Mouse (Mus musculus): ENCODE measurements around the gene Pde10a. TPM values are rescaled to one million over a fixed set of nuclear protein-coding genes. Genes with fewer than 3 reads are reported as not detected.
A peak's percentile ranks its signal among the peaks of the same experiment; 100 is the strongest.

Pde10a gene
- polyA plus RNA-seq, 1 experiment = 0.99 TPM

- no peak overlapping the region for H3K27ac ChIP-seq (replicated peaks; ENCODE audit: low read depth, low read length)
- H3K4me1 ChIP-seq (ENCODE audit: control insufficient read depth, insufficient read depth, insufficient read length, low read length) = no peaks in the 10 kb centered on the region; the same call in 1 of the 2 replicates
- H3K4me3 ChIP-seq (ENCODE audit: insufficient read depth, low read depth, low read length) = no peak overlapping the region
Observed at GRCm38 (mm10) chr17:8506726-8507125, 18.4 kb upstream of the Pde10a start.

- H3K4me3 ChIP-seq (ENCODE audit: insufficient read depth, low read depth, low read length) = no peak overlapping the region
- H3K27ac ChIP-seq (replicated peaks; ENCODE audit: low read depth, low read length) = no peak overlapping the region
- H3K4me1 ChIP-seq (ENCODE audit: control insufficient read depth, insufficient read depth, insufficient read length, low read length) = no peaks in the 10 kb centered on the region; the same call in 1 of the 2 replicates
Observed at GRCm38 (mm10) chr17:8507654-8508053, 17.5 kb upstream of the Pde10a start.

GRCm38 (mm10) chr17:8508305-8509141 lies 16.6 kb upstream of the Pde10a start:
- no peak overlapping the region for H3K4me3 ChIP-seq (ENCODE audit: insufficient read depth, low read depth, low read length)
- no peak overlapping the region; the same call in 1 of the 2 replicates for H3K27ac ChIP-seq (replicated peaks; ENCODE audit: low read depth, low read length)
- H3K4me1 ChIP-seq (ENCODE audit: control insufficient read depth, insufficient read depth, insufficient read length, low read length) = no peaks in the 10 kb centered on the region; the same call in 1 of the 2 replicates

GRCm38 (mm10) chr17:8516006-8516405 lies 9.2 kb upstream of the Pde10a start:
- Histone ChIP-seq H3K4me3 (ENCODE audit: insufficient read depth, low read depth, low read length) (no peak overlapping the region), H3K4me1 (ENCODE audit: control insufficient read depth, insufficient read depth, insufficient read length, low read length) (no peaks in the 10 kb centered on the region), H3K27ac (replicated peaks; ENCODE audit: low read depth, low read length) (no peak overlapping the region)

- peak overlapping the region; percentile 51; the same call in 1 of the 2 replicates for H3K4me3 ChIP-seq (ENCODE audit: insufficient read depth, low read depth, low read length)
Observed at GRCm38 (mm10) chr17:8523986-8524385, 1.2 kb upstream of the Pde10a start.

GRCm38 (mm10) chr17:8524387-8525165 lies 596 bp upstream of the Pde10a start:
- Histone ChIP-seq H3K4me1 (ENCODE audit: control insufficient read depth, insufficient read depth, insufficient read length, low read length) (peaks cover 2% of the 10 kb centered on the region; the same call in 1 of the 2 replicates), H3K4me3 (ENCODE audit: insufficient read depth, low read depth, low read length) (peak overlapping the region; percentile 51), H3K27ac (replicated peaks; ENCODE audit: low read depth, low read length) (no peak overlapping the region)

More at GRCm38 (mm10) chr17:8523986-8524385, 1.2 kb upstream of the Pde10a start:
- H3K27ac ChIP-seq (replicated peaks; ENCODE audit: low read depth, low read length) = no peak overlapping the region
- peaks cover 2% of the 10 kb centered on the region; the same call in 1 of the 2 replicates for H3K4me1 ChIP-seq (ENCODE audit: control insufficient read depth, insufficient read depth, insufficient read length, low read length)

GRCm38 (mm10) chr17:8525971-8526740 lies 984 bp downstream of the Pde10a start:
- H3K27ac ChIP-seq (replicated peaks; ENCODE audit: low read depth, low read length) = no peak overlapping the region
- H3K4me1 ChIP-seq (ENCODE audit: control insufficient read depth, insufficient read depth, insufficient read length, low read length) = peaks cover 2% of the 10 kb centered on the region; the same call in 1 of the 2 replicates
- peak overlapping the region; percentile 49 for H3K4me3 ChIP-seq (ENCODE audit: insufficient read depth, low read depth, low read length)

GRCm38 (mm10) chr17:8526815-8527261 lies 1.7 kb downstream of the Pde10a start:
- Histone ChIP-seq H3K27ac (replicated peaks; ENCODE audit: low read depth, low read length) (no peak overlapping the region), H3K4me1 (ENCODE audit: control insufficient read depth, insufficient read depth, insufficient read length, low read length) (peaks cover 2% of the 10 kb centered on the region; the same call in 1 of the 2 replicates), H3K4me3 (ENCODE audit: insufficient read depth, low read depth, low read length) (no peak overlapping the region)

GRCm38 (mm10) chr17:8528641-8529040 lies 3.5 kb downstream of the Pde10a start:
- Histone ChIP-seq H3K4me3 (ENCODE audit: insufficient read depth, low read depth, low read length) (no peak overlapping the region), H3K4me1 (ENCODE audit: control insufficient read depth, insufficient read depth, insufficient read length, low read length) (peaks cover 2% of the 10 kb centered on the region; the same call in 1 of the 2 replicates)

GRCm38 (mm10) chr17:8532609-8533008 lies 7.4 kb downstream of the Pde10a start:
- Histone ChIP-seq H3K4me3 (ENCODE audit: insufficient read depth, low read depth, low read length) (no peak overlapping the region), H3K4me1 (ENCODE audit: control insufficient read depth, insufficient read depth, insufficient read length, low read length) (no peaks in the 10 kb centered on the region), H3K27ac (replicated peaks; ENCODE audit: low read depth, low read length) (no peak overlapping the region)

More at GRCm38 (mm10) chr17:8528641-8529040, 3.5 kb downstream of the Pde10a start:
- no peak overlapping the region for H3K27ac ChIP-seq (replicated peaks; ENCODE audit: low read depth, low read length)

GRCm38 (mm10) chr17:8533828-8534227 lies 8.7 kb downstream of the Pde10a start:
- Histone ChIP-seq H3K4me1 (ENCODE audit: control insufficient read depth, insufficient read depth, insufficient read length, low read length) (no peaks in the 10 kb centered on the region), H3K4me3 (ENCODE audit: insufficient read depth, low read depth, low read length) (no peak overlapping the region), H3K27ac (replicated peaks; ENCODE audit: low read depth, low read length) (no peak overlapping the region)

- no peak overlapping the region for H3K27ac ChIP-seq (replicated peaks; ENCODE audit: low read depth, low read length)
- H3K4me1 ChIP-seq (ENCODE audit: control insufficient read depth, insufficient read depth, insufficient read length, low read length) = no peaks in the 10 kb centered on the region
- no peak overlapping the region for H3K4me3 ChIP-seq (ENCODE audit: insufficient read depth, low read depth, low read length)
Observed at GRCm38 (mm10) chr17:8536522-8536921, 11.3 kb downstream of the Pde10a start.

GRCm38 (mm10) chr17:8538102-8538501 lies 12.9 kb downstream of the Pde10a start:
- Histone ChIP-seq H3K4me3 (ENCODE audit: insufficient read depth, low read depth, low read length) (no peak overlapping the region), H3K27ac (replicated peaks; ENCODE audit: low read depth, low read length) (no peak overlapping the region), H3K4me1 (ENCODE audit: control insufficient read depth, insufficient read depth, insufficient read length, low read length) (no peaks in the 10 kb centered on the region)

- Histone ChIP-seq H3K27ac (replicated peaks; ENCODE audit: low read depth, low read length) (no peak overlapping the region), H3K4me3 (ENCODE audit: insufficient read depth, low read depth, low read length) (no peak overlapping the region), H3K4me1 (ENCODE audit: control insufficient read depth, insufficient read depth, insufficient read length, low read length) (no peaks in the 10 kb centered on the region)
Observed at GRCm38 (mm10) chr17:8541974-8542538, 16.9 kb downstream of the Pde10a start.

Measured in brown adipose tissue, adult 24 weeks (tissue).